Mouse (Mus musculus): ENCODE measurements around the gene Gm19668.

DNA sequence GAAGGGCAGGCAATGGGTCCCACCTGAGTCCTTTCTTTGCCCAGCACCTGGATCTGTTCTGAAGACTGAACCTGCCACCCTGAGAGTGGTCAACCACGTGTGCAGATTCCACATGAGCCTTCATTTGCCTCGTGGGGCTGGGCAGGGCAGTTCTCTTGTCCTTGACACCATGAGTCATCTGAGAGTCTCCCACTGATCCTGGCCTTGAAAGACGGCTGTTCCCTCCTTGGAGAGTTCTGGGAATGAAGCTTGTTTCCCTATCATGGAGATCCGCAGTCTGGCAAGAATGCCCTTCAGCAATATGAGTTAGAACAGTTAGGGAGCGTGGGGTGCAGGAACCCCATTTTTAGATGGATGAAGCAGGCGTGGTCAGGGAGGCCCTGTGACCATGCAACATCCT, 40.1 kb upstream of the Gm19668 start:
- TF ChIP-seq POLR2A (IDR thresholded peaks at IDR 0.05; ENCODE audit: control insufficient read depth, extremely low read depth, insufficient read depth, low read length, poor library complexity) (no peak), CTCF (IDR thresholded peaks at IDR 0.05; ENCODE audit: borderline replicate concordance, control insufficient read depth, extremely low read depth, insufficient read depth, low read length, poor library complexity) (no peak)

All from thymus, adult 2 months (tissue).